Mouse (Mus musculus) embryonic facial prominence, embryonic 14.5 days (tissue): Measurements from ENCODE around the gene Rrm1. TPM values are rescaled to one million over a fixed set of nuclear protein-coding genes. Genes with fewer than 3 reads are reported as not detected.

Experiments
- ATAC-seq: fragments of 200-750 bp; cut with Nextera tagmentation; 2 replicates; pipeline ENCODE4 v1.8.0; 2017; ENCODE audit warnings: low read depth, moderate number of reproducible peaks, moderate TSS enrichment
- DNase-seq: peaks from one replicate; pipeline ENCODE4 v3.0.0-alpha.2; 2015; ENCODE audit warnings: low spot score
- H3K27ac ChIP-seq: fragments of 300-500 bp; sonication (generic); replicated peaks from 2 replicates; pipeline ENCODE4 v1.5.1; 2014; ENCODE audit warnings: low read depth, mild to moderate bottlenecking, low read length, moderate library complexity
- H3K27me3 ChIP-seq: fragments of 300-500 bp; sonication (generic); replicated peaks from 2 replicates; pipeline ENCODE4 v1.6.1; 2014; ENCODE audit warnings: low read length; ENCODE audit not compliant: control insufficient read depth, insufficient read depth
- H3K36me3 ChIP-seq: fragments of 300-500 bp; sonication (generic); 2 replicates; pipeline ENCODE4 v1.6.1; 2014; ENCODE audit warnings: low read length, mixed read lengths; ENCODE audit not compliant: control insufficient read depth, insufficient read depth
- H3K4me1 ChIP-seq: fragments of 300-500 bp; sonication (generic); 2 replicates; pipeline ENCODE4 v1.6.1; 2014; ENCODE audit warnings: antibody characterized with exemption, low read length; ENCODE audit not compliant: control insufficient read depth, insufficient read depth
- H3K4me2 ChIP-seq: fragments of 300-500 bp; sonication (generic); 2 replicates; pipeline ENCODE4 v1.6.1; 2014; ENCODE audit warnings: low read depth, mild to moderate bottlenecking, low read length, moderate library complexity, mixed read lengths
- H3K4me3 ChIP-seq: fragments of 300-500 bp; sonication (generic); 2 replicates; pipeline ENCODE4 v1.5.1; 2014; ENCODE audit warnings: low read depth, mild to moderate bottlenecking, low read length
- H3K9ac ChIP-seq: fragments of 300-500 bp; sonication (generic); 2 replicates; pipeline ENCODE4 v1.6.1; 2014; ENCODE audit warnings: low read depth, mild to moderate bottlenecking, low read length, moderate library complexity, mixed read lengths
- H3K9me3 ChIP-seq: fragments of 300-500 bp; sonication (generic); 2 replicates; pipeline ENCODE4 v1.6.1; 2016; ENCODE audit warnings: low read length; ENCODE audit not compliant: control insufficient read depth
- WGBS: fragments of 180-500 bp; shearing (Covaris S2); extraction: QIAGEN DNeasy Blood & Tissue Kit; methylation state at CpG from one replicate; pipeline ENCODE4 v1.1.7; 2014; 5-methylcytosine and 5-hydroxymethylcytosine counted together
- polyA plus RNA-seq: library from polyadenylated mRNA; unstranded; fragments of >200 nt; fragmentation: Nextera tagmentation; extraction: Ambion mirVana; gene quantifications from 2 replicates; pipeline ENCODE4 v1.2.1, GENCODE M21; 2014

The Rrm1 gene
- polyA plus RNA-seq, 1 experiment from 2014 or later, result 98.1 TPM

- Histone ChIP-seq H3K4me3 (no peak overlapping the region), H3K4me2 (no peak overlapping the region), H3K9me3 (no peaks in the 10 kb centered on the region), H3K27ac (no peak overlapping the region), H3K36me3 (no peaks in the 10 kb centered on the region), H3K27me3 (no peaks in the 10 kb centered on the region), H3K4me1 (no peaks in the 10 kb centered on the region), H3K9ac (no peak overlapping the region)
- peak; percentile 84 for DNase-seq
- peak; percentile 55; the same call in 1 of the 2 replicates for ATAC-seq
- 5% methylated on average over 4 of the region's 4 CpGs for WGBS
Observed at GRCm38 (mm10) chr7:102417398-102417797, 24.1 kb upstream of the Rrm1 start.

- no peaks in the 10 kb centered on the region for H3K9me3 ChIP-seq
- H3K27me3 ChIP-seq, result no peaks in the 10 kb centered on the region
- ATAC-seq, result no peak
- DNase-seq, result no peak
- no peaks in the 10 kb centered on the region for H3K4me1 ChIP-seq
- H3K9ac ChIP-seq, result no peak overlapping the region
- H3K27ac ChIP-seq, result no peak overlapping the region
- H3K4me3 ChIP-seq, result no peak overlapping the region
- no peak overlapping the region for H3K4me2 ChIP-seq
- no peaks in the 10 kb centered on the region for H3K36me3 ChIP-seq
- WGBS, result 97% methylated on average over 2 of the region's 2 CpGs
Observed at GRCm38 (mm10) chr7:102422036-102422435, 19.5 kb upstream of the Rrm1 start.

GRCm38 (mm10) chr7:102425933-102426685, 15.4 kb upstream of the Rrm1 start:
- DNase-seq (no peak), ATAC-seq (no peak)
- 52% methylated on average over 6 of the region's 6 CpGs for WGBS
- Histone ChIP-seq H3K9me3 (no peaks in the 10 kb centered on the region), H3K36me3 (0 out of 2 replicates have a peak, but pooled peaks cover 3% of the 10 kb centered on the region), H3K4me3 (no peak overlapping the region), H3K27me3 (no peaks in the 10 kb centered on the region), H3K4me2 (no peak overlapping the region), H3K9ac (no peak overlapping the region), H3K27ac (no peak overlapping the region), H3K4me1 (no peaks in the 10 kb centered on the region)

GRCm38 (mm10) chr7:102434344-102434743, 7.2 kb upstream of the Rrm1 start:
- Histone ChIP-seq H3K36me3 (peaks cover 9% of the 10 kb centered on the region; the same call in 1 of the 2 replicates), H3K9ac (no peak overlapping the region), H3K27ac (no peak overlapping the region), H3K4me1 (no peaks in the 10 kb centered on the region), H3K4me2 (no peak overlapping the region), H3K27me3 (no peaks in the 10 kb centered on the region), H3K4me3 (no peak overlapping the region), H3K9me3 (no peaks in the 10 kb centered on the region)
- WGBS, result 66% methylated on average over 2 of the region's 2 CpGs
- ATAC-seq (no peak), DNase-seq (no peak)

GRCm38 (mm10) chr7:102440822-102441656, 456 bp upstream of the Rrm1 start:
- H3K27ac ChIP-seq, result peak overlapping the region; percentile 92
- H3K9me3 ChIP-seq, result no peaks in the 10 kb centered on the region
- H3K4me1 ChIP-seq, result peaks cover 13% of the 10 kb centered on the region
- 51% methylated on average over 15 of the region's 15 CpGs for WGBS
- H3K36me3 ChIP-seq, result peaks cover 23% of the 10 kb centered on the region
- H3K9ac ChIP-seq, result no peak overlapping the region; the same call in 1 of the 2 replicates
- ATAC-seq (no peak), DNase-seq (no peak)
- no peaks in the 10 kb centered on the region; the same call in 1 of the 2 replicates for H3K27me3 ChIP-seq
- H3K4me2 ChIP-seq, result peak overlapping the region; percentile 61
- peak overlapping the region; percentile 91 for H3K4me3 ChIP-seq

GRCm38 (mm10) chr7:102442432-102442831, 937 bp downstream of the Rrm1 start:
- 0% methylated on average over 4 of the region's 4 CpGs for WGBS
- peaks cover 36% of the 10 kb centered on the region for H3K36me3 ChIP-seq
- peak overlapping the region; percentile 92 for H3K27ac ChIP-seq
- peak overlapping the region; percentile 61 for H3K4me2 ChIP-seq
- H3K4me3 ChIP-seq, result peak overlapping the region; percentile 91
- H3K4me1 ChIP-seq, result peaks cover 13% of the 10 kb centered on the region
- H3K9ac ChIP-seq, result peak overlapping the region; percentile 95
- DNase-seq, result no peak
- ATAC-seq, result no peak
- H3K27me3 ChIP-seq, result no peaks in the 10 kb centered on the region; the same call in 1 of the 2 replicates
- no peaks in the 10 kb centered on the region for H3K9me3 ChIP-seq

- H3K4me1 ChIP-seq, result peaks cover 13% of the 10 kb centered on the region
- H3K36me3 ChIP-seq, result peaks cover 52% of the 10 kb centered on the region
- ATAC-seq (no peak), DNase-seq (no peak)
- no peak overlapping the region for H3K9ac ChIP-seq
- no peaks in the 10 kb centered on the region for H3K9me3 ChIP-seq
- no peaks in the 10 kb centered on the region; the same call in 1 of the 2 replicates for H3K27me3 ChIP-seq
- WGBS, result 80% methylated on average over 2 of the region's 2 CpGs
- no peak overlapping the region for H3K27ac ChIP-seq
- no peak overlapping the region for H3K4me2 ChIP-seq
- no peak overlapping the region for H3K4me3 ChIP-seq
Observed at GRCm38 (mm10) chr7:102444301-102444700, 2.8 kb downstream of the Rrm1 start.

GRCm38 (mm10) chr7:102446438-102446837, 4.9 kb downstream of the Rrm1 start:
- DNase-seq (no peak), ATAC-seq (no peak)
- no peak overlapping the region for H3K4me2 ChIP-seq
- H3K4me1 ChIP-seq, result peaks cover 13% of the 10 kb centered on the region
- 91% methylated on average over 9 of the region's 9 CpGs for WGBS
- H3K9ac ChIP-seq, result no peak overlapping the region
- H3K27ac ChIP-seq, result no peak overlapping the region
- no peak overlapping the region for H3K4me3 ChIP-seq
- H3K36me3 ChIP-seq, result peaks cover 73% of the 10 kb centered on the region
- H3K27me3 ChIP-seq, result no peaks in the 10 kb centered on the region
- H3K9me3 ChIP-seq, result no peaks in the 10 kb centered on the region
